Mouse (Mus musculus) neural tube, embryonic 10.5 days (tissue): ENCODE results near the gene Ncor2.

Source experiments
- DNase-seq: peaks from one replicate; pipeline ENCODE4 v3.0.0-alpha.2; 2017; ENCODE audit warnings: low spot score; ENCODE audit errors: extremely low spot score

Ncor2 gene

DNA sequence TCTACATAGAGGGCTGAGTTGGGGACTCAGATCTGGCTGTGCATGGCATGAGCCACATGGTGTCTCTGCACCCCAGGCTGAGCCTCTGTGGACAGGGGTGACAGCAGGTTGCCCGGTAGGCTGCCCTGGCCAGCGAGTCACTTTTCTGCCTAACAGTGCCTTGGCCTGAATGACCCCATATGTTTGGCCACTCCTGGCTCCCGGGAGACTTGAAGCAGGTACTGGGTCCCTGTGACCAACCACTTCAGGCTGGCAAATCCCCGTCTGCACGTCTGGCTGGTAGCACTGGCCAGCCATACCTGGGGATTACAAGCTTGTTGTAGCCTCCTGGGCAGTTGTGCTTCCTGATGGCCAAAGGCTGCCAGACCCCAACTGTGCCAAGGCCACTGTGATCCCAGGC, 109.1 kb downstream of the Ncor2 start:
- DNase-seq: no peak

DNA sequence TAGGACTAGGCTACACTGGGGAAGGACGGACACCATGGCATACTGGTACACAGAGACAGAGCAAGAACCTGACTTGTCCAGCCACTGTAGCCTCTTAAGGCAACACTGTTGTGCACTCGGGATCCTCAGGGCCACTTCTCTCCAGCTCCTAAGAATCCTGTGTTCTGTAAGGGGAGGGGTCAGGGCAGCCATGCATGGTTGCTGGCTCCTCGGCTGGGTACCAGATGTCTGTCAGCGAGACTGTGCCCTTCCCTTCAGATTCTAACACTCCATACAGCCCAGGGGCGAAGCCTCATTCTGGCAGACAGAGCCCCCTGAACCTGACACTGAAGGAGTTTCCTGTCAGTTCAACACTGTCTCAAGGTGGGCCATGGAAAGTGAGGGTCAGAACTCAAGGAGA, 109.6 kb downstream of the Ncor2 start:
- DNase-seq: no peak

DNA sequence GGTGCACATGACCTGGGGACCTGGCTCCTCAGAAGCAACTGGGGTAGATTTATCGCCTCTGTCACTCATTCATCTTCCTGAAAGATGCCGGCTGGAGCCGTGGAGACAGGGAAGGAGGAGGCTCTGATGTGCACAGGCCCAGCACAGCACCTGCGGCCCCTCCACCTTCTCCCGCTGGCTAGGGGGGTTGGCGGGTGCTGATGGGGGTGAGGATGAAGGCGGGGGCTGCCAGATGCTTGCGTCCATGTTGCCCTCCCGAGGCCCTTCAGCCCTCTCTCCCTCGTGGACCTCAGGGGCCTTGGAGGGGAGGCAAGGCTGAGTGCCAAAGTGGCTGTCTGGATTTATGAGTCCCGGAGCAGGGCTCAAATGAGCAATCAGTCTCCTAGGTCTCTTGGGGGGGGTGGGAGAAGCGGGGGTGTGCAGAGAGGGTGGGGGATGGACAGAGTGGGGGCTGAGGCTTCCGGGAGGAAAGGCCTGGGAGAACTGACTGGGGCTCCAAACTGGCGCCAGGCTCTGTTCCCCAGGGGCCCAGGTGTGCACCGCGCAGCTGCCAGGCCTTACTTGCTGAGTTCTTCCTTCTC, 110.6 kb downstream of the Ncor2 start:
- peak; percentile 68 for DNase-seq

DNA sequence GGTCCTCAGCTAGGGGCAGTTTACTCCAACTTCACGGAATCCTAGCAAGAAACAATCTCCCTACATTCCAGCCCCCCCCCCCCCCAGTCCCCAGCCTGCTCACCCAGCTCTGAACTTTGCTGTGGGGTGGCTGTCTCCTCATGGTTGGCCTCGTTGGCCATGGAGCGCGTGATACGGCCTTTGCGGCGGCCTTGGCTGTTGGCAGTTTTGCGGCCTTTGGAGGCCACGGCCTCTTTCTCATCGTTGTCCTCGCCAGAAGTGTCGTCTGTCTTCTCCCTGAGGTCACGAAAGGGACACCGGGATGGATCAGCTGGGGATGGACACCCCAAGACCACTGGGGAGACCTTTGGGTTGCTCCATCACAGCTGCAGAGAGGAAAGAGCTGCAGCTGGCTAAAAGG, 111.3 kb downstream of the Ncor2 start:
- DNase-seq: peak; percentile 38

DNA sequence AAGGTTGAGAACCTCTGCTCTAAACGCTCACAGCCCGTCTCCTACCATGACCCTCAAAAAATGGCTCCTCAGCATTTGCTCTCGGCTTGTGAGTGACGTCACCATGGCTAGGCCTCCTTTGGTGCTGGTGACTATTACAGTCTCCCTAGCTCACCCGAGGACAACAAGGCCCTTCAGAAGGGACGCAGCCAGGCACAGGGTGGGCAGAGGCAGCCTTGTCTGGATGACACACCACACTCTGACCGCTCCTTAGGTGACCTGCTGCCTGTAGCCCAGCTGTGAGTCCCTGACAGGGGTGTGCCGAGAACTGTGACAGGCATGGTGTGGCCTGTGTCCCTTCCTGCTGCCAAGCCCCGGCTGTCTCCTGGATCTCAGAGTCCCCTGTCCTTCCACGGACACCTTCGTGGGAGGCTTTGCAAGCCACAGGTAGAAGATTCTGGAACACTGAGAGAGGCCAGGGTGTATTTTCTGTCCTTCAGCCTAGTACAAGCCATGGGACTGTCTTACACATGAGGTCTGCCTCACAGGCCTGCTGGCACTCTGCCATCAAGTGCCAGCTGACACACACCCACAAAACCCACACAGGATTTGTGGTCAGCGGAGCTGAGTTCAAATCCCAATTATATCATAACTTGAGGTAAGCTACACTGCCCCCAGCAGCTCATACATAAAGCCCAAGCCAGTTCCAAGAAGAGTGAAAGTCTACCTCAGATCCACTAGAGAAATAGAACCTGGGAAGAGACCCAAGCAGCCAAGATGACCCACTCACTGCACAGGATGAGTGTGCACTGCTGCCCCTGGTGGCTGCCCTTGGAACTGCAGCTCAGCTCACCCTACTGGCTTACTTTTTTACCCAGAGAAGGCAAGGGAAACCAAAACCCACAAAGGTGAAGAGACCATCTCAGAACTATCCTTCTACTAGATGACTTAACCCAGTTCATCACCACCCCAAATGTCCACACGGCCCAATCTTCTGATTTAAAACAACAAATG, 112.2 kb downstream of the Ncor2 start:
- DNase-seq: peak; percentile 79

DNA sequence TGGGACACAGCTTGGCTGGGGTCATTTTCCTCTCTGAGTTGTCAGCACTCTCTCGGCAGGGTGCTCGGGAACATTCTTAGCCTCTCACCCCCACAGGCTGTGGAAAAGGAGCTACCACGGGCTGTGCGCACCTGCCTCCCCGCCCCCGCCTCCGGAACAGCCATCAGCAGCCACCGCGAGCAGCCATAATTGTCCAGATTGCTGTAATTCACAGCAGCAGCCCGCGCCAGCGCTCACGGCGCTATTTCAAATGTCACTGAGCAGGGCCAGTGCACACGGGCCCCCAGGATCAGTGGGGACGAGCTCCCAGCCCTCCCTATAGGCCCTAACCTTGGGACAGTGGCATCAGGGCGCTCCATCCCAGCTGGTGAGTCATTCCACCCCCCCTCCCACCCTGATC, 116.0 kb downstream of the Ncor2 start:
- no peak for DNase-seq

DNA sequence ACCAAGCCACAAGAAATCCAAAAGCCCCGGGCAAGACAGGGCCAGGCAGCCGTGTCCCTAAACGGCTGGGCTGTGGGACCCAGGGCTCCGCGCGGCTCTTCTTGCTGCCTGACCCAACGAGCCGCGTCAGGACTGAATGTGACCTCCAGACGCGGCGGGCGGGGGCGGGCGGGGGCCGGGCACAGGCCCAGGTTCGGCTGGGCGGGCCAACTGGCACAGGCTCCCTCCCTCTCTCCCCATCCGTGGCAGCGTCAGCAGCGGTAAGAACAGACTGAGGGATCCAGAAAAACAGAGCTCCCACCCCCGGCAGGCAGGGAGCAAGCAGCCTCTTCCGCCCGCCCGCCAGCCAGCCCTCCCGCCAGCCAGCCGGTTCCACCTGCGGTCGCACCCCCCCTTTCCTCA, 120.8 kb downstream of the Ncor2 start:
- peak; percentile 53 for DNase-seq

DNA sequence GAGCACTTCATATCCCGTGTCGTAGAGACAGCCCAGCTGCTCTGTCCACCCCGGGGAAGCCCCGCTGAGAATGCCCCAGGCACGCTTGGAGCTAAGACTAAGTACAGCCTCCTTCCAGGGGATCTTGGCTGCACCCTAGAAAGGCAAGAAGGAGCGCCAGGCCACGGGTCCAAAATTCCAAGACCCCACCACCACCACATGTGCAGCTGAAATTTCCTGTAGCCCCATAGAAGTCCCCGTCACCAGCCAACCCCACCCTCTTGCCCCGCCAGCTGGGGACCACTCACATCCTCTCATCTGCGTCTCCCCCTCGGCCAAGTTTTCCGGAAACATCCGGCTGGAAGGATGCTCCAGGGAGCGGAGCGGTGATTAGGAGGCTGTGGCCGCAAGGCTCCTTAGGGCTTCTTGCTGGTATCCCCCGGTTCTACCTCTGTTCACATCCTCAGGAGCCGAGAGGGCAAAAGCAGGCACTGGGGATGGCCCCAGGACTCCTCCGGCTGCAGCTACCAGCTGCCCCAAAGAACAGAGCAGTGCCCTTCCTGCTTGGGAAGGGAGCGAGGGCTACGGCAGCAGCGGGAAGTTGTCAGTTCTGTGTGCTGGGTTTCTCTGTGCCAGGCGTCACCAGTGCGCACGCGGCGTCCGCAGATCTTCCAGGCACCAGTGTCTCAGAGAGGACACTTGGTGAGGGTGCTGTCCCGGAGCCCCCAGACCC, 121.3 kb downstream of the Ncor2 start:
- DNase-seq: peak; percentile 56

DNA sequence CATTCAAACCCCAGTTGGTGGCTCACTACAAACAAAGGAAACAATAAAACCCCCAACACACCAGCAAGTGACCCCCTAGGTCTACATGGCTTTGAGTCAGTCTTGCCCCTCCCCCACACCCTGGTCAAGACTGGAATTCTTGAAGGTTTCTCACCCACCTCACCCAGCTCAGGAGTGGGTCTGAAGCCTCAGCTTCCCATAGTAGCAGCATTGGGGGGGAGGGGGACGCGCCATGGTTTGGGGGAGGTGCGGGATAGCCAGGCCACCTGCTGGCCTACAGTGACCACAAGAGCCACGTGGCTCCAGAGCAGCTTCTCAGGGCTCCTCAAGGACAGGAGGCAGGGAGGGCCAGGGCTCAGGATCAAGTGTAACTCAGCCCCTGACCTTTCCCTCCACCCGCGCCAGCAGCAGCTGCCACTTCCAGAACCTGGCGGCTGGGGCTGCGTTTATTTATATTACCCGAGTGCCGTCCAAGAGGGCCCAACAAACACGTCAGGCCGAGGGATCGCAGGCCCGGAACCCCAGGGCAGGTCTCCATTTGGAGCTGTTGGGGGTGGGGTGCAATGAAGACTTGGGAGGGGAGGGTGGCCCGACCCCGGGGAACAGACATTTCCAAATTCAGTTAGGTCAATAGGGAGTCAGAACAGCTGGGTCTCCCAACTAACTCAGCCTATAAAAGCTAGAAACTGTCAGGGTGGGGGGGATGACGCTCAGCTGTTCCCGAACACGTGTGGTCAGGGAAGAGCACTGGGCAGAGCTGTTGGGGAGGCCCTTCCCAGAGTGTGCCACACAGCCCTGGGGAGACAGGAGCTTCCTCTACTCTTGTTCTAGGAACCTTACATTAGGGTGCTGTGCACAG, 122.1 kb downstream of the Ncor2 start:
- peak; percentile 70 for DNase-seq

DNA sequence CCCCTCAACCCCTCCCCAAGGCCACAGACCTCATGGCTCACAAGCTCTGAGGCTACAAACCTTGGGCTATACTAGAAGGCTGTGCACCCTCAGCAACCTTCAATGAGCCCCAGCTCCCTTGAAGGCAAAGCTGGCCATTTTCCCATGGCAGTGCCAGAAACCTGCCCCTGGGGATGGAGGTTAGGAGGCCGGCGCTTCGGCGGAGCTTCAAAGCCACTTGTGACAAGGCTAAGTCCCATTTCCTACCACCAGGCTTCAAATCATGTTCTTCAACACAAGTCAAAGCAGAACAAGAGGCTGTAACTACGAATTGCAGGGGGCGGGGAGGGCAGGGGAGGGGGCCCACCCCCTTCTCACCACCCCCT, 122.7 kb downstream of the Ncor2 start:
- peak; percentile 50 for DNase-seq

DNA sequence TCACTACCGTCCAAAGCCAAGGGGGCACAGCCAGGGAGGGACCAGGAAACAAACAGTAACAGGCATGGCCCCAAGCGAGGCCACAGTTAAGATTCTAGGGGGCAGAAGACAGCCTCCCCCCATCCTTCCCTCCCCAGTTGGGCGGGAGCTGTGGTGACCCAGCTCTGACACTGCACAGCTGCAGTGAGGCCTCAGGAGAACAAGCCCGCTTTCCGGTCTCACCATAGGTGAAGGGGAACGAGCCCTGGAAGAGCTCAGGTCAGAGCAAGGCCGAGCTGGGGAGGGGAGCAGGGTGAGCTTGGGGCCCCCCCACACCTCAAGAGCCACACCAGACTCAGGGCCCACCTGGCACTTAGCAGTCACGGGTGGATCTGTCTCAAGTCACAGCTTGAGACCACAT, 123.1 kb downstream of the Ncor2 start:
- peak; percentile 34 for DNase-seq

DNA sequence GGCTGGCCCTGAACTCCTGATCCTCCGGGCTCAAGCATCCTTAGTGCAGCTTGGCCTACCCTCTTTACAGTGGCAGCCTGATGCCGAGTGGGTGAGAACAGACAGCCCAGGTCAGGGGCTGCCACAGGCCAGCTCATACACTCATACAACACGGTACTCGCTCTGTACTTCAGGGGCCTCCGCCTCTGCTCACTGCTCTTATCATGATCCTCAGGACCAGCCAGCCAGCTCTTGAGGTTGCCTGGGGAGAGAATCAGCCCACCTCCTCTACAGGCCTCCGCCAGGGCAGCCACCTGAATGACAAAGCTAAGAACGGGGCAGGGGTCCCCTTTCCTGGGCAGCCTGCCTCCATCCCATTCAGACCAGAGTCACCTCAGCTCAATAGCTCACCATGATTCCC, 125.4 kb downstream of the Ncor2 start:
- DNase-seq: no peak

DNA sequence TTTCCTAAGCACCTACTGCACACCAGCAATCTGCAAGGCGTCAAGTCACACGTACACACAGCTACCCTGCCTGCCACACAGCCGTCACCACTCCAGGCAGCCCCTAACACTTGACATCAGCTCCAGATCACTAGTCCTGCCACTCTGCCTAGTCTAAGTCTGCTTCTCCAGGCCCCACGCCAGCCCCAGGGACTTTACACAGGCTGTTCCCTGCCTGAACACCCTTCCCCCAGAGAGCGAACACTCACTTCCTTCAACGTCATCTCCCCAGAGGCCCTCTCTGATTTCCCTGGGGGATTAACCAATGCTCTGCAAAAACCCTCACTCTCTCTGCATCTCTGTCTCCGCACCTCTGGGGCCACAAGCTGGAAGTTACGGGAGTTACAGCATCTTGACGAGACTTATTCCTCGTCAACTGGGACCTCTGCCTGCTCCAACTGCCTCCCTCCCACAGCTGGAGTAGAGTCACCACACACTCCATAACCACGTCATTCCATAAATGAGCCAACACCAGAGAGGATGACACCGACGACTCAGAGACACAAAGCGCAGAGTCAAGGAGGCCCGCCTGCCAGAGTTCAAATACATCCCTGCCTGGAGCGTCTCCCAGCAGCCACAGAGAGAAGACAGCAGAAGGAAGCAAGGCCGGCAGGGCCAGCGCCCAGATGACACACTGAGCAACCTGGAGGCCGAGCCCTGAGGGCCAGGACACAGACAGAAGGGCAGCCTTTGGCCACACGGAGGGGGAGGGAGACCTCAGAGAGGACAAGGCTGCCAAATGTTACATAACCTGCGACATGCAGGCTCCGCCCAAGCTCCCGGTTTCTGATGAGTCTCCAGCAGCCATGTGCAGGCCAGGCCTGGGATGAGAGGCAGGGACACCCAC, 126.2 kb downstream of the Ncor2 start:
- DNase-seq: no peak

DNA sequence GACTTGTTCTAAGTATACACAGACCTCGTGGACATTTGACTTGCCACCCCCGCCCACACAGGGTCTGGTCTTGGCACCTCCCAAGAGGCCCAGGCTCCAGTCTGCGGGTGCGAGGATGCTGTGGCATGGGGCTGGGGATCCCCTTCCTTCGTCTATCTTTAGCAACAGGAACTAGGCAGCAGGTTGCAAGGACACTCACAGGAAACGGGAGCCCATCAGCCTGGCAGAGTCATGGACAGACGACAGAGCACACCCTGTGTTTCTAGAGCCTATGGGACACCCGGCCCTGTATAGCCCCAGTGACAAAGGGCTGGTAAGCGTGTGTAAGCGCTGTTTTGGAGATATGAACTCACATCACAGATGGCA, 126.8 kb downstream of the Ncor2 start:
- no peak for DNase-seq

DNA sequence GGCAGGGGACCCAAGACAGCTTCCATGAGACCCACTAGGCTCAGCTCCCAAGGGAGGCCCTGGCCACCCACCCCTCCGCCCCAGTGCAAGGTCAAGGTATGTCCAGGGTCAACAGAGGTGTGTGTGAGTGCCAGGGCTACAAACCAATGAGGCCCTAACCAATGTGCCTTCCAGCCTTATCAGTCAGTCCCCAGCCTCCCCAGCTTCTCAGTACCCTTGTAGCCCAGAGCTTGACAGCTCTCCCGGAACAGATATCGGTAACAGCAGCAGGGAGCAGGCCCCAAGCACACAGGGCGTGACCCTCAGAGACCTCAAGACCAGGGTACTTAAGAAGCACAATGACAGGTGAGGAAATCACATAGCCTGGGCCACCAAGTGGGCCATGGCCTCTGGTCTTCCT, 129.5 kb downstream of the Ncor2 start:
- DNase-seq: no peak

DNA sequence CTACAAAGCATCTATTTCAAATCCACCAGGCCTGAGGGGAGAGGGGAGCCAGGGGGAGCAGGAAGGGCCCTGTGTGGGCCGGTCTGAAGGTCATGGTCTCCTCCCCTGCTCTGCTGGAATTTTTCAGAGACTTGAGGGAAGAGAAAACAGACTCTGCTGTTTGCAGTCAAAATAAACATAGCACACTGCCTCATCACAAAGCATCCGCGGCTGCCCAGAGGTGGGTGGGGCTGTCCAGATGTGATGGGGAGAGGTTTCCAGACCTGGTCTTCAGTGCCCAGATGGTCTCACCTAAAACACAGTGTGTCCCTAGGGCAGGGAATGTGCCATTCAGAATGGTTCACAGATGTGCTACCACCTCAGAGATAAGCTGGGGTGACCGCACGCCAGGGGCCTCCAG, 132.6 kb downstream of the Ncor2 start:
- DNase-seq: no peak

DNA sequence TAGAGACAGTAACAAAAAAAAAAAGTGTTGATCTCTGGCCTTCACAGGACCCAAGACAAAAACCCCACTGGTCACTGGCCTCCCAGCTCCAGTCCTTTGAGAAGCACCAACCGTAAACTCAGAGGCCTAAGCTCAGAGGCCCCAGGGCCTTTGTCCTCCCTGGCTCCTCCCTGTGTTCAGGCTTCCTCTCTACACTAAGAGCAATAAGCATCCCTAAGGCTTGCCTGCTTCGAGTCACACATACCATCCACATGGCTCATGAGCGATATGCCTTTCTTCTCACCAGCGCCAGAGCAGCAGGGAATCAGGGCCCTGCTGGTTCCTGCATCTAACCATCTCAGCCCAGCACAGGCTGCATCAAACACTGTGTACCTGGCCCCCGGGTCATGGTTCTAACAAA, 133.8 kb downstream of the Ncor2 start:
- no peak for DNase-seq

DNA sequence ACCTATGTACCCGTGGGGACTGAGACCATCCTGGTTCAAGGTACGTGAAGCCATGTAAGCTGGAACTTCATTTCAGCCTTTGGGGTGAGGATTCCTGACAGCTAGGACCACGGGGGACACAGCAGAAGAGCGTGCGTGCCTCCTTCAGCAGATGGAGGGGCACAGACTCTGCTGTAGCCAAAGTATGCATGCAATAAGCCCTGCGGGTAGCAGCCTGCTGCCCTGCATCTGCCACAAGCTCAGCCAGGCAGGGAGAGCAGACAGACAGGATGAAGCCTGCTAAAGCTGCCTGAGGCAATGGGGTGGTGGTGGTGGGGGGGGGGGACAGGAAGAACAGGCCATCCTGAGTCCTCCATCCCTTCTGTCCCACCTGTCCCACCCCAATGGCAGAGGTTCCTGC, 135.6 kb downstream of the Ncor2 start:
- no peak for DNase-seq

DNA sequence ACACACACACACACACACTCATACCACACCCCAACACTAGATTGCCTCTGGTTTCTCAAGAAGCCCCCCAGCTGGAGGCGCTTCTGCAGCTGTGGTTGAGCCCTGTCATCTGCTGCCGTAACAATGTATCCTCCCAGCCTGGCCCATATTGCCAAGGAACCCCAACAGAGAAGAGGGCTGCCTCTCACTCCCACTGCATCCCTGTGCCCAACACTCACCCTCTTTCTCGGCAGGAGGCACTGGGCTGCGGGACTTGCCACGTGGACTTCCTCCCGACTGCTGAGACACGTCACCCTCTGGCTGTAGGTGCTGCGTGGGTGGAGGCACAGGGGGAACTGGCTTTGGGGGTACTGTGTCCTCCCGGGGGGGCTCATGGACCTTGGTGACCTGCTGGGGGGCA, 137.4 kb downstream of the Ncor2 start:
- DNase-seq: no peak

DNA sequence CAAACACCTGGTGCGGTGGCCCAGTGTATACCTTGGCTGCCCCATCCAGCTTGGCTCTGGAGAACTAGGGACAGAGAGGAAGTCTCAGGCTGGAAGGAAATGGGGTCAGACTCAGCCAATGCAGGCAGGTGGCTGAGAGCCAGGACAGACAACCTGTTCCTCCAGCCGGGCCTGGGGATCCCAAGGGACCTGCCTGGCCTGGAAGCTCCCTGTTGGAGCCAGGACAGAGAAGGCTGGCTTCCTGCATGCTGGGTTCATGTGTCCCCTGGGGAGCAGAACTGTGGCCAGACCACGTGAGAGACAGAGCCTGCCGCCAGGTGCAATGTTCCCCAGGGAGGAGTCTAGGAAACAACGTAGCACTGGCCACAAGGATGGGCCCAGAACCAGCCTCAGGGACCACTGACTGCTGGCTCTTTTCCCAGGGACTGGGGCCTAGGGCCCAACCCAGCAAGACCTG, 138.9 kb downstream of the Ncor2 start:
- no peak for DNase-seq
